In the genomic region with DNA sequence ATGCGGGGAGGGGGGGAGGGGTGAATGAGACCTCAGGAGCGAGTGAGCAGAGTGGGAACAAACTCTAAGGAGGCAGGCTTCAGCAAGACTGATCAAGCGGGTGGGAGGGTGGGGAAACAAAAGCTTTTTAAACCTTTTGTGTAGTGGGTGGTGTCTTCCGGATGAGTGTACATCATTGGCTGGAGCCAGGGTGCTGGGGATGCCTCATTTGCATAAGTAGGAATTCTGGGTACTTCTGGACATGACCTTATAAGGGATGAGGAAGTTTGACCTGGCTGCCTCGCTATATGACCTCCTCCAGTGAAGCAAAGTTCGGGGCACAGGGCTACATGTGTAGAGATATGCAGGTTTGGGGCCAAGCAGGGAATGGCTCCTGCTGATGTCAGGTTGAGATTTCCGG, we compare ENCODE assay signal across 20 mouse cellular contexts. TPM values are rescaled to one million over a fixed set of nuclear protein-coding genes. Genes with fewer than 3 reads are reported as not detected.
DNase-seq lines count a peak whose midpoint lies in the region; TF ChIP-seq lines count a peak whose summit lies in the region.
"Had no signal": no experiment of that assay in that cellular context is flagged by ENCODE, and none has a peak within 500 bp of the region (broad histone marks: within the 10 kb centered on the region; RNA-seq: fewer than 3 reads in every experiment).

No protein-coding gene starts in this region.

- peaks cover 40% of the 10 kb centered on the region for H3K4me1 ChIP-seq in cerebellum, adult 2 months (ENCODE audit: control insufficient read depth, insufficient read depth, low read length)
- H3K4me1 ChIP-seq: forebrain, embryonic 12.5 days had no signal

- TF ChIP-seq CTCF in cerebellum, adult 2 months (IDR thresholded peaks at IDR 0.05; ENCODE audit: borderline replicate concordance, insufficient read depth, low read depth, low read length), result no peak

- 88% methylated on average over 7 of the region's 7 CpGs for WGBS in cerebellum, adult 2 months

- TF ChIP-seq POLR2A in cerebellum, adult 2 months (IDR thresholded peaks at IDR 0.05; ENCODE audit: borderline replicate concordance, insufficient read depth, low read length), result no peak

- peak overlapping the region; percentile 82; the same call in 1 of the 2 replicates for H3K27ac ChIP-seq in cerebellum, adult 2 months (ENCODE audit: insufficient read depth, low read length)
- H3K27ac ChIP-seq: embryonic facial prominence, embryonic 13.5 days; embryonic facial prominence, embryonic 15.5 days; forebrain, embryonic 10.5 days; forebrain, embryonic 12.5 days had no signal

- H3K4me3 ChIP-seq in cerebellum, adult 2 months (replicated peaks; ENCODE audit: insufficient read depth, low read depth, low read length), result no peak overlapping the region
- H3K4me3 ChIP-seq: embryonic facial prominence, embryonic 13.5 days; embryonic facial prominence, embryonic 15.5 days; erythroblast, embryonic 14.5 days; forebrain, embryonic 10.5 days; forebrain, embryonic 12.5 days had no signal

- no peaks in the 10 kb centered on the region for H3K27me3 ChIP-seq in cerebellum, adult 2 months (ENCODE audit: control insufficient read depth, insufficient read depth, low read length)
- H3K27me3 ChIP-seq: embryonic facial prominence, embryonic 13.5 days; embryonic facial prominence, embryonic 15.5 days; forebrain, embryonic 12.5 days had no signal

- DNase-seq in cerebellum, adult 2 months, result peak in 1 of 2 experiments; percentile 35
- no peak for DNase-seq in cerebellum, postnatal 4 days (ENCODE audit: low spot score in 2 of 2)
- DNase-seq in ES-CJ7 (ENCODE audit: low read depth, low spot score) (peak; percentile 53), ZHBTc4 (ENCODE audit: low read depth, low spot score) (peak; percentile 40)
- no peak for DNase-seq in embryo, embryonic 10 days (ENCODE audit: low spot score)
- DNase-seq: adrenal gland, adult 8-10 months; B cell, adult 2 months; cerebellum, adult 11-12 months; cerebellum, adult 8-10 months; cerebellum, adult 9-11 months; cerebellum, postnatal 14 days; embryo, embryonic 11 days had no signal

RNA-seq across cellular contexts. Expression of gene Stum, which starts 23.0 kb away (rescaled TPM):
- polyA plus RNA-seq in cerebellum, adult 2 months (2012; rRNA removed), result 7.3 and 8.2 TPM in 2 replicates
- polyA plus RNA-seq: activated CD4-positive, CD25-positive, alpha-beta regulatory T cell, adult 4 months; erythroblast, embryonic 14.5 days; G1E; Patski had no signal

Comparison
In these comparisons a context has a peak if more than half of its experiments do, and no peak if none do; other contexts are left out.
1. DNase-seq: peak in ES-CJ7 (single experiment) and ZHBTc4 (single experiment); none in cerebellum, postnatal 4 days (0 of 2) and embryo, embryonic 10 days (single experiment).